Mouse (Mus musculus) stomach, embryonic 16.5 days (tissue): ENCODE measurements at regions not wholly inside any gene's neighbourhood (a gene's known extent, or its start where the extent isn't known, plus 50 kb on each side); places are given as distances from the start of the nearest gene placed in this dataset.

Experiments
- ATAC-seq: fragments of 200-750 bp; cut with Nextera tagmentation; 2 replicates; pipeline ENCODE4 v1.8.0; 2017; ENCODE audit warnings: moderate number of reproducible peaks, moderate TSS enrichment; ENCODE audit not compliant: insufficient read depth, low FRiP score
- H3K27ac ChIP-seq: fragments of 300-500 bp; sonication (generic); 2 replicates; pipeline ENCODE4 v1.5.1; 2014; ENCODE audit warnings: low read length
- H3K27me3 ChIP-seq: fragments of 300-500 bp; sonication (generic); 2 replicates; pipeline ENCODE4 v1.6.1; 2014; ENCODE audit warnings: low read length, control low read depth, mixed read lengths; ENCODE audit not compliant: control insufficient read depth, insufficient read depth
- H3K36me3 ChIP-seq: fragments of 300-500 bp; sonication (generic); 2 replicates; pipeline ENCODE4 v1.6.1; 2014; ENCODE audit warnings: low read length; ENCODE audit not compliant: control insufficient read depth, insufficient read depth
- H3K4me1 ChIP-seq: fragments of 300-500 bp; sonication (generic); 2 replicates; pipeline ENCODE4 v1.6.1; 2014; ENCODE audit warnings: low read length, control low read depth, mixed read lengths; ENCODE audit not compliant: control insufficient read depth, insufficient read depth
- H3K4me2 ChIP-seq: fragments of 300-500 bp; sonication (generic); 2 replicates; pipeline ENCODE4 v1.6.1; 2014; ENCODE audit warnings: low read depth, low read length, mixed read lengths
- H3K4me3 ChIP-seq: fragments of 300-500 bp; sonication (generic); replicated peaks from 2 replicates; pipeline ENCODE4 v1.5.1; 2014; ENCODE audit warnings: mild to moderate bottlenecking, low read length
- H3K9ac ChIP-seq: fragments of 300-500 bp; sonication (generic); 2 replicates; pipeline ENCODE4 v1.6.1; 2014; ENCODE audit warnings: low read length
- H3K9me3 ChIP-seq: fragments of 300-500 bp; sonication (generic); replicated peaks from 2 replicates; pipeline ENCODE4 v1.6.1; 2016; ENCODE audit warnings: low read length, control low read depth; ENCODE audit not compliant: control insufficient read depth
- WGBS: fragments of 180-500 bp; shearing (Covaris S2); extraction: QIAGEN DNeasy Blood & Tissue Kit; methylation state at CpG from one replicate; pipeline ENCODE4 v1.1.7; 2014; 5-methylcytosine and 5-hydroxymethylcytosine counted together

- H3K27me3 ChIP-seq = no peaks in the 10 kb centered on the region; the same call in 1 of the 2 replicates
- no peaks in the 10 kb centered on the region for H3K4me1 ChIP-seq
- no peaks in the 10 kb centered on the region for H3K36me3 ChIP-seq
- no peaks in the 10 kb centered on the region for H3K9me3 ChIP-seq
- no peak overlapping the region for H3K9ac ChIP-seq
- WGBS = 62% methylated on average over 13 of the region's 13 CpGs
- H3K27ac ChIP-seq = no peak overlapping the region
- no peak overlapping the region for H3K4me3 ChIP-seq
- ATAC-seq = no peak
- no peak overlapping the region for H3K4me2 ChIP-seq
These were observed 2174.6 kb upstream of the Gm7489 start for GRCm38 (mm10) chr15:51709871-51710655.

GRCm38 (mm10) chr15:51720873-51721308 lies 2163.8 kb upstream of the Gm7489 start:
- Histone ChIP-seq H3K4me1 (no peaks in the 10 kb centered on the region), H3K36me3 (no peaks in the 10 kb centered on the region), H3K27ac (no peak overlapping the region), H3K9ac (no peak overlapping the region), H3K4me2 (no peak overlapping the region), H3K27me3 (no peaks in the 10 kb centered on the region), H3K9me3 (no peaks in the 10 kb centered on the region), H3K4me3 (no peak overlapping the region)
- 34% methylated on average over 9 of the region's 9 CpGs for WGBS
- no peak for ATAC-seq

GRCm38 (mm10) chr15:51721363-51721762 lies 2163.3 kb upstream of the Gm7489 start:
- no peaks in the 10 kb centered on the region for H3K4me1 ChIP-seq
- H3K4me3 ChIP-seq = no peak overlapping the region
- ATAC-seq = no peak
- no peak overlapping the region for H3K9ac ChIP-seq
- H3K36me3 ChIP-seq = no peaks in the 10 kb centered on the region
- no peaks in the 10 kb centered on the region for H3K9me3 ChIP-seq
- H3K27me3 ChIP-seq = no peaks in the 10 kb centered on the region
- no peak overlapping the region for H3K27ac ChIP-seq
- WGBS = 60% methylated on average over 5 of the region's 5 CpGs
- H3K4me2 ChIP-seq = no peak overlapping the region

GRCm38 (mm10) chr15:51724127-51724526 lies 2160.6 kb upstream of the Gm7489 start:
- no peaks in the 10 kb centered on the region for H3K36me3 ChIP-seq
- WGBS = 77% methylated on average over 7 of the region's 7 CpGs
- no peak overlapping the region for H3K4me3 ChIP-seq
- H3K9me3 ChIP-seq = no peaks in the 10 kb centered on the region
- H3K27ac ChIP-seq = no peak overlapping the region
- H3K27me3 ChIP-seq = no peaks in the 10 kb centered on the region
- no peak for ATAC-seq
- H3K4me1 ChIP-seq = no peaks in the 10 kb centered on the region
- no peak overlapping the region for H3K4me2 ChIP-seq
- H3K9ac ChIP-seq = no peak overlapping the region

- Histone ChIP-seq H3K27ac (no peak overlapping the region), H3K27me3 (no peaks in the 10 kb centered on the region), H3K4me3 (no peak overlapping the region), H3K4me1 (no peaks in the 10 kb centered on the region), H3K9ac (no peak overlapping the region), H3K36me3 (no peaks in the 10 kb centered on the region), H3K4me2 (no peak overlapping the region), H3K9me3 (no peaks in the 10 kb centered on the region)
- WGBS = 79% methylated on average over 3 of the region's 3 CpGs
- ATAC-seq = no peak
These were observed 2159.2 kb upstream of the Gm7489 start for GRCm38 (mm10) chr15:51725457-51725856.

- H3K27ac ChIP-seq = no peak overlapping the region
- H3K4me1 ChIP-seq = 0 out of 2 replicates have a peak, but pooled peaks cover 4% of the 10 kb centered on the region
- no peaks in the 10 kb centered on the region for H3K27me3 ChIP-seq
- no peaks in the 10 kb centered on the region for H3K9me3 ChIP-seq
- ATAC-seq = no peak
- H3K4me3 ChIP-seq = no peak overlapping the region
- 81% methylated on average over 10 of the region's 10 CpGs for WGBS
- H3K36me3 ChIP-seq = no peaks in the 10 kb centered on the region
- H3K4me2 ChIP-seq = no peak overlapping the region
- H3K9ac ChIP-seq = no peak overlapping the region
These were observed 2154.6 kb upstream of the Gm7489 start for GRCm38 (mm10) chr15:51730106-51730505.

GRCm38 (mm10) chr15:51730805-51731412 lies 2153.8 kb upstream of the Gm7489 start:
- no peak overlapping the region for H3K9ac ChIP-seq

GRCm38 (mm10) chr15:51734194-51734593 lies 2150.5 kb upstream of the Gm7489 start:
- H3K27ac ChIP-seq = no peak overlapping the region
- H3K9ac ChIP-seq = no peak overlapping the region
- H3K4me1 ChIP-seq = 0 out of 2 replicates have a peak, but pooled peaks cover 4% of the 10 kb centered on the region
- no peaks in the 10 kb centered on the region for H3K36me3 ChIP-seq
- no peak overlapping the region for H3K4me3 ChIP-seq
- WGBS = 93% methylated on average over 1 of the region's 1 CpGs
- H3K27me3 ChIP-seq = no peaks in the 10 kb centered on the region
- no peak for ATAC-seq
- H3K9me3 ChIP-seq = no peaks in the 10 kb centered on the region
- H3K4me2 ChIP-seq = no peak overlapping the region

More at GRCm38 (mm10) chr15:51730805-51731412, 2153.8 kb upstream of the Gm7489 start:
- 45% methylated on average over 12 of the region's 12 CpGs for WGBS
- Histone ChIP-seq H3K27me3 (no peaks in the 10 kb centered on the region), H3K4me2 (no peak overlapping the region), H3K9me3 (no peaks in the 10 kb centered on the region), H3K36me3 (no peaks in the 10 kb centered on the region), H3K4me1 (0 out of 2 replicates have a peak, but pooled peaks cover 4% of the 10 kb centered on the region), H3K27ac (no peak overlapping the region), H3K4me3 (no peak overlapping the region)
- ATAC-seq = peak; percentile 25; the same call in 1 of the 2 replicates
